Comparison of ENCODE assay signal across 9 mouse cellular contexts in genomic region chr15:99819109-99819440, GRCm38 (mm10). TPM values are rescaled to one million over a fixed set of nuclear protein-coding genes. Genes with fewer than 3 reads are reported as not detected.
DNase-seq lines count a peak whose midpoint lies in the region; ATAC-seq and TF ChIP-seq lines count a peak whose summit lies in the region.
"Had no signal": no experiment of that assay in that cellular context is flagged by ENCODE, and none has a peak within 500 bp of the region (broad histone marks: within the 10 kb centered on the region; RNA-seq: fewer than 3 reads in every experiment).

No protein-coding gene starts in this region.

- peaks cover 14% of the 10 kb centered on the region for H3K4me1 ChIP-seq in heart, embryonic 16.5 days (ENCODE audit: control insufficient read depth, insufficient read depth, low read length)
- H3K4me1 ChIP-seq in bone marrow macrophage, adult 2 months (ENCODE audit: control insufficient read depth, insufficient read depth, low read length), result peaks cover 28% of the 10 kb centered on the region
- H3K4me1 ChIP-seq in hindbrain, embryonic 13.5 days (replicated peaks), result peaks cover 28% of the 10 kb centered on the region
- H3K4me1 ChIP-seq in midbrain, embryonic 12.5 days, result peaks cover 38% of the 10 kb centered on the region

- H3K27me3 ChIP-seq in heart, embryonic 16.5 days (ENCODE audit: control insufficient read depth, insufficient read depth, low read length), result no peaks in the 10 kb centered on the region
- no peaks in the 10 kb centered on the region for H3K27me3 ChIP-seq in hindbrain, embryonic 13.5 days
- H3K27me3 ChIP-seq in midbrain, embryonic 12.5 days, result no peaks in the 10 kb centered on the region

- DNase-seq in heart, adult 8-10 months (ENCODE audit: low spot score), result no peak
- DNase-seq in right cerebral cortex, postnatal 36 days (ENCODE audit: low spot score in 2 of 2), result no peak
- DNase-seq in thymus, postnatal 25 days, result no peak
- no peak for DNase-seq in cerebellum, postnatal 36 days
- DNase-seq: cerebellum, adult 11-12 months had no signal

- 11% methylated on average over 6 of the region's 6 CpGs for WGBS in heart, embryonic 16.5 days
- WGBS in hindbrain, embryonic 13.5 days, result 33% methylated on average over 6 of the region's 6 CpGs
- 36% methylated on average over 6 of the region's 6 CpGs for WGBS in midbrain, embryonic 12.5 days

- peaks cover 3% of the 10 kb centered on the region; the same call in 1 of the 2 replicates for H3K9me3 ChIP-seq in heart, embryonic 16.5 days (replicated peaks; ENCODE audit: control insufficient read depth, low read length)
- no peaks in the 10 kb centered on the region for H3K9me3 ChIP-seq in hindbrain, embryonic 13.5 days
- H3K9me3 ChIP-seq in midbrain, embryonic 12.5 days, result no peaks in the 10 kb centered on the region

- H3K36me3 ChIP-seq in heart, embryonic 16.5 days (ENCODE audit: control insufficient read depth, insufficient read depth), result peaks cover 12% of the 10 kb centered on the region
- peaks cover 10% of the 10 kb centered on the region for H3K36me3 ChIP-seq in hindbrain, embryonic 13.5 days
- no peaks in the 10 kb centered on the region for H3K36me3 ChIP-seq in midbrain, embryonic 12.5 days

- peak overlapping the region; percentile 63 for H3K4me3 ChIP-seq in heart, embryonic 16.5 days (ENCODE audit: low read length)
- H3K4me3 ChIP-seq in bone marrow macrophage, adult 2 months (ENCODE audit: insufficient read depth, low read length), result peak overlapping the region; percentile 63
- H3K4me3 ChIP-seq in hindbrain, embryonic 13.5 days, result peak overlapping the region; percentile 29
- H3K4me3 ChIP-seq in midbrain, embryonic 12.5 days, result peak overlapping the region; percentile 22

- H3K4me2 ChIP-seq in heart, embryonic 16.5 days (ENCODE audit: low read depth, low read length), result peak overlapping the region; percentile 81
- peak overlapping the region; percentile 43 for H3K4me2 ChIP-seq in hindbrain, embryonic 13.5 days
- peak overlapping the region; percentile 37 for H3K4me2 ChIP-seq in midbrain, embryonic 12.5 days (replicated peaks)

- 0 out of 2 replicates have a peak, but pooled peaks have one; percentile 6 for ATAC-seq in heart, embryonic 16.5 days (replicated peaks; ENCODE audit: extremely low read depth, insufficient read depth, low FRiP score)
- ATAC-seq in hindbrain, embryonic 13.5 days (ENCODE audit: low FRiP score), result no peak
- 0 out of 2 replicates have a peak, but pooled peaks have one; percentile 23 for ATAC-seq in midbrain, embryonic 12.5 days (ENCODE audit: low FRiP score, low read depth)

- peak overlapping the region; percentile 92 for H3K27ac ChIP-seq in heart, embryonic 16.5 days (ENCODE audit: low read length)
- peak overlapping the region; percentile 72; the same call in 1 of the 2 replicates for H3K27ac ChIP-seq in bone marrow macrophage, adult 2 months (ENCODE audit: insufficient read depth, low read depth, low read length)
- H3K27ac ChIP-seq in hindbrain, embryonic 13.5 days, result peak overlapping the region; percentile 90
- H3K27ac ChIP-seq in midbrain, embryonic 12.5 days (replicated peaks), result peak overlapping the region; percentile 88

- H3K9ac ChIP-seq in heart, embryonic 16.5 days (ENCODE audit: low read length), result peak overlapping the region; percentile 84
- H3K9ac ChIP-seq in hindbrain, embryonic 13.5 days, result peak overlapping the region; percentile 53
- 0 out of 2 replicates have a peak overlapping the region, but pooled peaks have one; percentile 24 for H3K9ac ChIP-seq in midbrain, embryonic 12.5 days (replicated peaks)

- no peak for TF ChIP-seq POLR2A in bone marrow macrophage, adult 2 months (IDR thresholded peaks at IDR 0.05; ENCODE audit: borderline replicate concordance, low read depth, low read length)

- TF ChIP-seq CTCF in bone marrow macrophage, adult 2 months (IDR thresholded peaks at IDR 0.05; ENCODE audit: low read depth, low read length), result no peak

RNA-seq across cellular contexts. Expression of gene Cers5, which starts 46.4 kb away (rescaled TPM):
- polyA plus RNA-seq in heart, embryonic 16.5 days (2015; fragmentation: Nextera tagmentation; extraction: Ambion mirVana), result 50.7 and 51.6 TPM in 2 replicates
- 10 to 100 TPM; 17.8 to 23.6 (median 18.1) TPM for total RNA-seq in heart, adult 8-10 months (2022)
- 74.9 and 77.3 TPM in 2 replicates for polyA plus RNA-seq in bone marrow macrophage, adult 2 months (2012; ENCODE audit: insufficient read depth, insufficient read length, missing spikeins)
- polyA plus RNA-seq in hindbrain, embryonic 13.5 days (2015; fragmentation: Nextera tagmentation; extraction: Ambion mirVana), result 73.6 and 74.3 TPM in 2 replicates
- 57.4 and 59.6 TPM in 2 replicates for polyA plus RNA-seq in midbrain, embryonic 12.5 days (2016; fragmentation: Nextera tagmentation; extraction: Ambion mirVana)

RNA-seq across cellular contexts. Expression of gene Lima1, which starts 56.2 kb away (rescaled TPM):
- polyA plus RNA-seq in heart, embryonic 16.5 days (2015; fragmentation: Nextera tagmentation; extraction: Ambion mirVana), result 19.9 TPM in 2 replicates
- 10 to 100 TPM; 17.6 to 21.7 (median 20.4) TPM for total RNA-seq in heart, adult 8-10 months (2022)
- polyA plus RNA-seq in bone marrow macrophage, adult 2 months (2012; ENCODE audit: insufficient read depth, insufficient read length, missing spikeins), result 45.3 and 49.3 TPM in 2 replicates
- 20.6 and 20.9 TPM in 2 replicates for polyA plus RNA-seq in hindbrain, embryonic 13.5 days (2015; fragmentation: Nextera tagmentation; extraction: Ambion mirVana)
- 25.3 and 27.5 TPM in 2 replicates for polyA plus RNA-seq in midbrain, embryonic 12.5 days (2016; fragmentation: Nextera tagmentation; extraction: Ambion mirVana)

Comparison
In these comparisons a context has a peak if more than half of its experiments do, and no peak if none do; other contexts are left out.
1. H3K9ac ChIP-seq: peak in every context shown above with its lines; median percentile 84 in heart, embryonic 16.5 days; 53 in hindbrain, embryonic 13.5 days; 24 in midbrain, embryonic 12.5 days.